Mouse (Mus musculus) A20 (cell line): ENCODE data around the gene Stk40.
A peak's percentile ranks its signal among the peaks of the same experiment; 100 is the strongest.

Experiments
- DNase-seq: peaks from one replicate; pipeline ENCODE4 v3.0.0-alpha.2; 2011; ENCODE audit warnings: low read depth, low spot score

Stk40 gene

DNA sequence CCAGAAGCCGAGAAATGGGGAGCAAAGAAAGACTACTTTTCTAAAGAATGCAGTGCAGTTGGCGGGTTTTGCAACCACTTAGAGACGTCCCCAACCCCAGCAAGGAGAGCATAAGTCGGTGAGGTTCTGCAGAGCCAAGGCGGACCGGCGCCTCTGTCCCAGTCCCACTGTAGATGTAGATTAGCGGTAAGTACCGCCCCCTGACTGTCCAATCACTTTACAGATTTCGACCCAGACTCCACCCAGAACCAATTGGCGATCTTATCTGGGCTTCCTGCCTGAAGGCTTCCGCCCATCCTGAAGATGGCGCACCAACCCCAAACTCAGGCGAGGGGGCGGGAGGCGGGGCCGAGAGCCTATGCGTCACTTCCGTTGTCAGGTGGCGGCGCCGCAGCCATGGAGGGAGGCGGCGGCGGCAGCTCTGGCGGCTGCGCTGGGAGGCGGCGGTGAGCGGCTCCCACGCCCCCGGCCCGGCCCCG lies at the start of gene Stk40:
TSS of gene Stk40 (plus strand) at position 368 of the 479 bp plus-strand sequence.
- peak; percentile 98 for DNase-seq

DNA sequence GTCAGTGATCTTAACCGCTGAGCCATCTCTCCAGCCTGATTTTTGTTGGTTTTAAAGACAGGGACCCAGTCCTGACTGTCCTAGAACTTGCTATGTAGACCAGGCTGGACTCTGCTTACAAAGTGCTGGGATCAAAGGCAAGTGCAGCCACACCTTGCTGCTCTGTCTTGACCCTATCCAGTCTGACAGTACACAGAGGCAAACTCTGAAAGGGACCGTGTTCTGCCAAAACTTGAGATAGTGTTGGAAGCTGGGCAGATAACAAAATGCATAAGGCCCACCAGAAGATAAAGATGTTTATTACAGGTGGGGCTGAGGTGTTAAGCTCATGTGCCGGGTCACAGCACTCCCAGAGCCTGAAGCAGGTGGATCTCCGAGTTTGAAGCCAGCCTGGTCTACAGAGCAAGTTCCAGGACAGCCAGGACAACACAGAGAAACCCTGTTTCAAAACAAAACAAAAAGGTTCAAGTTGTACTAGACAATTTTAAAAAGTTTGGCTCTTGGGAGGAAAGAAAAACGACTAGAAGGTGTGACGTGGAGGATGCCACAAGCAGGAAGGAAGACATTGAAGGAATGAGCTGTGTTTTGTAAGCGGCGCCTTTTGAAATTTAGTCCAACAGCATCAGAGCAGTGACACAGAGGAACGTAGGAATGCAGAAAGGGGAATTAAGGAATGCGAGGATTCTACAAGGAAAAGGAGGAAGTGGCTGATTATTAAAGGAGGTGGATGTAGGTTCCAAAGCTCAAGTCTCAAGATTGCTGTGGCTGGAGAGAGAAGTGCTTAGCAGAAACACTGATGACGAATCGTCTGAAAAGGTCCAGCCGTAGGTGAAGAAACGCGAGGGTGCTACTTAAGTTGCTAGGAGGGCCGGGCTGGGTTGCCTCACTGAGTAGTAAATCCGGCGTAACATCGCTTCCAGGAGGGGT lies 46.3 kb upstream of the Stk40 start:
- DNase-seq: peak; percentile 42

DNA sequence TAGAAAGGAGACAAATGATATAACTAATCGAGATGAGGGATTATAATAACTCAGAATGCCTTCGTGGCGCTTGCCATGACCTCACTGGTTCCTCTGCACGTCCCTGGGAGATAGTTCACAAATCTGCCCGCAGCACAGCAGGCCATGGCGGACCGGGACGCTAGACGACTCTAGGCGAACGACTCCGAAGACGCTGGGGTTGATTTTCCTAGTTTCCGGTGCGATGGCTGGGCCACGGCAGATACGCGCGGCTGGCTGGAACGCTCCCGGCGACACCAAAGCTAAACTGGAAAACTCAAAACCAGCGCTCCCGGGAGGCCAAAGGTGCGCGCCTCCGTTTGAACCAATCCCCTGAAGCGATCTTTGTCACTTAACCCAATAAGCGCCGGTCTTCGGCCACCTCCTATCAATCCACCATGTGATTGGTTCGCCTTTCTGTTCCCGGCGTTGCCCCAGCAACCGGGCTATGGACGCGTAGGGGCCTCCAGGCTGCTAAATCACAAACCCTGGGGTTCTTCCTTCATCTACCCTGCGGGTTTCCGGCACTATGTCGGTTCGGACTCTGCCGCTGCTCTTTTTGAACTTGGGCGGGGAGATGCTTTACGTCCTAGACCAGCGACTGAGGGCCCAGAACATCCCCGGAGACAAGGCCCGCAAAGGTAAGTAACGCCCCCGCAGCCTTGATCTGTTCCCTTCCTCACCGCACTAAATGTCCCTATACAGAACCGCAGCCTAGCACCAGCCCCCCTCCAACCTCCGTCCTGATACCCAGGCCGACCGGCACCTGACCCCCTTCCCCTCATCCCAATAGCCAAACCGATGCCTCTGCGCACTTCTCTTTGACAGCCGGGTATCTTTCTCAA lies 45.4 kb upstream of the Stk40 start, which contains the start of gene Oscp1:
TSS of gene Oscp1 (plus strand) at position 432 of the 863 bp plus-strand sequence.
- DNase-seq: peak; percentile 93

DNA sequence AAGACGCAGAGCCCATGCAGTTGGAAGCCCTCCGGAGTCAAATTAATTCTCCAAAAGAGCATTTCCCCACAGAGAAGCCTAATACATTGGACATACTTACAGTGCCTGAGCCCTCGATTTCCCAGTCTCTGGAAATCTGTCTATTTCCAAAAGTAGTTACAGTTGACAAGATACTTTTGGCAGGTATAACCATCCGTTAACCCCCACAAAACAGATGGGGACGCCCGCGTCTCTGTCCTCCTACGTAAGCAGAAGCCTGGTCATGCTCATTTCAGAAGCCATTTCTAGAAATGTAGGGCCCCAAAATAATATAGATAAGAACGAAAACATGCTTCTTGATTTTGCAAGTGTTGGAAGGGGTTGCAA lies 44.8 kb upstream of the Stk40 start:
- no peak for DNase-seq

DNA sequence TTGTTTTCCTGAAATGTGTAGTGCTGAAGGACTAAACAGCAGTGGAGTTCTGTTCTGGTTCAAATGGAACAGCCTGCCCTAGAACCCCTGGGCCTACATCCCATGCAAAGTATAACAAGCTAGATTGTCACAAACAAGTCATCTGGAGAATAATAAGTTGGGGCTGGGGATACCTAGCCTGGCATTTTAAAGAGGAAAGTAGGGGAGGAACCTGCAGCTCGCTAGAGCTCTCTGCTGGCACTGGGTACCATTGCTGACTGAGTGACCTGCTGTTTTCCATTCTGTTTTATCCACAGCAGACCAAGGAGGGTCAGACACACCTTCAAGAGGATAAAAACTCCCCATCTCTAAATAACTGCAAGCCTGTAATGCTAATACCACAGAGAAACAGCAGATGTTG lies 40.9 kb upstream of the Stk40 start:
- peak; percentile 59 for DNase-seq

DNA sequence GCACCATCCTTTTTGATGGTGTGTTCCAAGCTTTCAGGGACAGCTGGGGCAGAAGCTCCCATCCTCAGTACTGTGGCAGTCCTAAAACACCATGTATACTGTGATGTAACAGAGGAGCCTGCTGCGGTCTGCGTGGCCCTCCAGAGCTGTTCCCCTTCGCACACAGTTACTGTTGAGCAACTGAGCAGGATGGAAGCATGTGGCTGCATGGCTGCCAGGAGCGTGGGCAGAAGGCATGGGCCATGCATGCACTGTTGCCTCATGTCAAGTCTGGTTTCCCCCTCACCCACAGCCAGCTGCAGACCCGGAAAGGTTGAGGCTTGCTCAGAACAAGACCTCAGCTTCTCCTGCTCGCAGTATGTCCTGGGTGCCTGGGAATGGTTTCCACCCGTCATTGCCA lies 38.5 kb upstream of the Stk40 start:
- DNase-seq: no peak

DNA sequence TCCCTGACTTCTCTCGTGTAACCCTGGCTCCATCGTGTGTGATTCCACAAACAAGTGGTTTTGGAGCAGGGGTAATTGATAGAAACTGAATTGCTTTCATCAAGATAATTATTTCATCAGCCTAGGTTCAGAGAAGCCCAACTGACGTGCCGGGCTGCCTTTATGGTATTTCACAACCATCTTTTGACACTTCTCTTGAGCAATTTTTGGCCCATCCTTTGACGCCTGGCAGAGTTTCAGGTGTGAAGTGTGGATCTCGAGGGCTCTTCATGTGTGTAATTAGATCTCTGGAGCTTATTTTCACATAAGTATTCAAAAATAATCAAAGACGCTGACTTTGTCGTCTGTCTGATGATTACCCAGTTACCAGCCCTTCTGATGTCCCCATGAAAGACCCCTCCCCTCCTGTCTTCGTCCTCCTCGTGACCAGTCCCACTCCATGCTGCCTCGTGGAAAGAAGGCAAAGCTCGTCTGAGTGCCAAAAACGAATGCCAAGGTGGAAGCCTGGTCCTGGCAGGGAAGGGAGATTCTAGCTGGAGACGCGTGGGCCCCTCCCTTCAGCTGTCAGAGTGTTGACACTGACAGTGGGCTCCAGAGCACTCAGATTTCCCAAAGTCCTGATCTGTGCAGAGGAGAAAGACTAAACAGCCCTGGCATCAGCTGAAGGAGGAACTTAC lies 36.2 kb upstream of the Stk40 start:
- DNase-seq: no peak

DNA sequence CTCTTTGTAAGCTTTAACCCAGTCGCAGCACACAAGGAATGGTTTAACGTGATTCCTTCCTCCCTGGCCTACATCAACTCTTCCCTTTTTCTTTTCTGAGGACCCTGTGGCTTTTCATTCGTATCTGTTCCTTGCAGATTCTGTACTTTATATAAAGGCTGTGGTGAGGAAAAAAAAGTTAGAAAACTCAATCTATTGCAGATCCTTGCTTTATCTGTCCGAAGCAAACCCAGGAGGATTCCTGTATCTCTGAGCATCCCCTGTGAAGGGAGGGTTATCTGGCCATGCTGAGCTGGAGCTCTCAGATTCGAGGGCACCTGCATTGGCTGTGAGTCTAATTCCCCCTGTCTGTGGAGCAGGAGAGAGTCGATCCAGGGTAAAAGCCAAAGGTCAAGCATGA lies 34.9 kb upstream of the Stk40 start:
- DNase-seq: no peak

DNA sequence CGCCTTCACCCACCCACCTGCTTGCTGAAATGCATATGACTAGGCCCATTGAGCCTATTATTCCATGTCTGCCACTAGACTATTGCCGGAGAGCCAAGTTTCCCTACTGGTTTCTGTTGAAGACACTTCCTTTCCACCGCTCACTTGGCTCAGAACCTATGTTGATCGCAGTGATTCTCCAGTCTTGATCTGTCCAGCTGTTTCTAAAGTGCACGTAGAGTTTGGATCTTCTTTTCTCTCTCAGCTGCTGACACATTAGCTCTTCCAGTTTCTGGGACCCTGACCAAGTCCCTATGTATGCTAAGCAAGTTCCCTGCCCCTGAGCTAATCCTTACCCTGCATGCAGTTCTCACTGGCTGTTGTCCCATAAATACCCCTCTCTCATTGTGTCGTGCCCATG lies 25.9 kb upstream of the Stk40 start:
- no peak for DNase-seq

DNA sequence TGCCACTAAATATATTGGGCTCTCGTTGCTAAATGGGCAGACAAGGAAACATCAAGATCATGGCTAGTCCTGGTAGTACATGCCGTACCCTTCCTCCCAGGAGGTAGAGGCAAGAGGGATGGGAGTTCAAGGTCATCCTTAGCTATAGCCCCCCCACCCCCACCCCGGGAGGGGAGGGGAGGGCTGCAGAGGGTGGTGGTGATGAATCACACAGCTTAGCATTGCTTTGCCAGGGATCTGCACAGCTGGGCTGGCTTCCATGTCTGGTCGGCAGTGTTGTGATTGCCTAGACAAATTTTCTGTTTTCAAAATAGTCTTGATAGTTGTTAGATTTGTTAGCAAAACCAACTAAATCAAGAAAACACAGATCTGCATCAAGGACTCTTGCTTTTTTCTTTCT lies 24.5 kb upstream of the Stk40 start:
- no peak for DNase-seq

DNA sequence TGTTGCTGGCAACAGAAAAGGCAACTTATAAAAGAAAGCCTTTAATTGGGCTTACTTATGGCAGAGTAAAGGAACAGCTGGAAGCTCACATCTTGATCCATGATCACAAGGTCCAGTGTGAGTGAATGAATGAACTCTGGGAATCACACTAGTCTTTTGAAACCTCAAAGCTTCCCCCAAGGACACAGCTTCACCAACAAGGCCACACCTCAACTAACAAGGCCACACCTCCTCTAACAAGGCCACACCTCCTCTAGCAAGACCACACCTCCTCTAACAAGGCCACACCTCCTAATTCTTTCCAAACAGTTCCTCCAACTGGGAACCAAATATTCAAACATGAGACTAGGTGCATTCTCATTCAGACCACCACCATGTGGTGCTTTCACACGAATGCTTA lies 22.2 kb upstream of the Stk40 start:
- no peak for DNase-seq

DNA sequence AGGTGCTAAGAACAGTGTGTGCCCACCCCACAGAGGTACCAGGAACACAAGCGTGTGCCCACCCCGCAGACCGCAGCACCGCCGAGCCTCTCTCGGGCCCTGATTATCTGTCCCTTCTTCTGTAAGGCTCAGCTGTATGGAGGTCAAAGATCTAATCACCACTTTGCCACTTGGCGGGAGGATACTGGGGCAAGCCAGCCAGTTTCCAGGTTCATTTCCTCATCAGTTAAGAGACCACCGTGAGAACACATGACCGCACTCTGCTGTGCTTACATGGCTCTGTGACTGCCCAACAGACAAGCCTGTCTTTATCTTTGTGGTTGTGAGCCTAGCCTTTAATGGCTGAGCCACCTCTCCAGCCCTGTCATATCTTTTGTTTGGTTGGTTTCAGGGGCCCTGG lies 20.7 kb upstream of the Stk40 start:
- no peak for DNase-seq

DNA sequence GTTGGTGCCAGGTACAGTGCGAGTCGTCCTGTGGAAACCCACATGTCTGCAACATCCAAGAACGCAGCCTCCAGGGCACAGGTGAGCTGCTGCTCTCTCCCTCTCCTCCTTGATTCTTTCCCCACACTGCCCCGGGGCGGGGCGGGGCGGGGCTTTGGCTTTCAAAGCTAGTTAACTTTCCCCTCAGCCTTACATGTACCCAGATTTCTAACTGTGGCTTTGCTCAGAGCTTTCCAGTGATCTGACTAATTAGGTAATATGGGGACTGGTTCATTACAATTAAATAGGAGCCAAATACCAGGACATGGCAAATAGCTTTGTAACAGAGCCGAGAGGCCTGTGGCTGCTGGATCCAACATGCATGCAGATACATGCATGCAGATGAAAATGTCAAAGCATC lies 19.4 kb upstream of the Stk40 start:
- no peak for DNase-seq

DNA sequence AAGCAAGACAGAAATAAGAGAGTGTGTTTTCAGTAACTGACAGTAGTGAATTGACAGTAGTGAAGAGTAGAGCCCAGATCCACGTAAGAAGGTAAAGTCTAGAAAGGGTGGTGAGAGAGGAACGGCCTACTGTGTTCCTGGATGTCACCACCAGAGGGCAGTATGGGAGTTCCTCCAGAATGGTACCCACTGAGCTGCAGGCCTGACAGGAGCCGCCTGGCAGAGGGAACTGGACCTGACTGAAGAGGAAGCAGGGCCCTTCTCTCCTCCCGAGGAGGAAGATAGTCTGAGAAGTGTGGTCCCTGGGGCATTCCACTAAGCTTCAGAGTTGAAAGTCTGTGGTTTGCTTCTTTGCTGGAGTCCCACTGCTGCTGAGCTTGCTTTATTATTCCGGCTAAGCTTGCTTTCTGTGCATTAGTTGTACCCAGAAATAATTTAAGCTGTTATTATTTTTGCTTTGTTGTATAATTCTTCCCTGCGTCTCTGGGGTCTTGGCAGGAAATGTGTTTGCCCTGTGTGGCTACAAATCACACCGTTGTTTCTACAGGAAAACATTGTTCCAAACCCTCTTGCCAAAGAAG lies 17.7 kb upstream of the Stk40 start:
- DNase-seq: peak; percentile 90

DNA sequence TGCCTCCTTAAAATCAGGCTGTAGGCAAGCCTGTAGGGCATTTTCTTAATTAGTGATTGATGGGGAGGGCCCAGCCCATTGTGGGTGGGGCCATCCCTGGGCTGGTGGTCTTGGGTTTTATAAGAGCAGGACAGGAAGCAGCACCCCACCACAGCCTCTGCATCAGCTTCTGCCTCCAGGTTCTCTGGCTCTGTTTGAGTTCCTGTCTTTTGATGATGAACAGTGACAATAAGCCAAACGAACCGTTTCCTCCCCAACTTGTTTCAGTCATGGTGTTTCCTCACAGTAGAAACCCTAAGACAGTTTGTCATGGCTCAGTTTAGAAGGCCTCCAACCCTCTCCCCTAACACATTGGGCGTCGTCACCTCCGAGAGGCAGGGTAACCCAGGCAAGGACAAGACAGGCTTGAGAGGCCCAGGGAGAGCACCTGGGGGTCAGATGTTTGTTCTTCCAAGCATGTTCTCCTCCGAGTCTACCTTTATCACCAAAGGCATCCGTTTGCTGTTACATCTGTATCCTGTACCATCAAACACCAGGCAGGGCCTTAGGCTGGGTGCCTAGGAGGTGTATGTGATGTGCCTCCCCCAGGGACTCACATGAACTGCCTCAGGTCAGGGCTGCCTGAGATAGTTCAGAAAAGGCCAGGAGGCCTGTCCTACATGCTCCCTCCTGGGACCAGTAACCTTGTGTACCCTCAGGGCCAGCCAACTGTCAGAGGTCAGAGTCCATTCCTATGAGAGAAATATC lies 13.5 kb upstream of the Stk40 start:
- no peak for DNase-seq

DNA sequence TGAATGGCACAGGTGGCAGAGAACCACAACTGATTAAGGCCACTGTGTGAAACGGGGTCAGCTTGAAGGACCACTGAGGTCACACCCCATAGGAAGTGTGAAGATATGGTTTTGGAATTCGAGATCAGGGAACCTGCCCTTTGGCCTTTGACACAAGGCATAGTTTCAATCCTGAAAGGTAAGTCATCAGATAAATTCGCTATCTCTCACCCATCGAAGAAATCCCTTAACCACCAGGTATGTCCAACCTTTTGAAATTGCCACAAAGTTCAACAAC lies 13.0 kb upstream of the Stk40 start:
- no peak for DNase-seq

DNA sequence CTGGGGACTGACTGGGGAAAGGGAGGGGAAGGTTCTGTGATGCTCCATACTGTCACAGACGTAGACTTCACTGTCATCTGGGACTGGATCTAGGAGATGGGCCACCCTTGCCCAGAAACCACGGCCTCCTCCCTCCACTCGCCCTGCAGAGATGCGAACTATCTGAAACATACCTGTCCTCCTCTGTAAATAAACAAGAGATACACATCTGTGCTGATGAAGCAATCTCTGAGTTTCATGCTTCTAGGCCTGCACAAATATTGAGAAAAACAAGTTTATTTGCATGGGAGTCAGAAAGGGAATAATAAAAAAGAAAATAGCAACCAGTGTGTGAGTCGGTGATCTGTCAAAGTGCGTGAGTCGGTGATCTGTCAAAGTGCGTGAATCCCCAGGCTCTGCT lies 11.9 kb upstream of the Stk40 start:
- peak; percentile 62 for DNase-seq

DNA sequence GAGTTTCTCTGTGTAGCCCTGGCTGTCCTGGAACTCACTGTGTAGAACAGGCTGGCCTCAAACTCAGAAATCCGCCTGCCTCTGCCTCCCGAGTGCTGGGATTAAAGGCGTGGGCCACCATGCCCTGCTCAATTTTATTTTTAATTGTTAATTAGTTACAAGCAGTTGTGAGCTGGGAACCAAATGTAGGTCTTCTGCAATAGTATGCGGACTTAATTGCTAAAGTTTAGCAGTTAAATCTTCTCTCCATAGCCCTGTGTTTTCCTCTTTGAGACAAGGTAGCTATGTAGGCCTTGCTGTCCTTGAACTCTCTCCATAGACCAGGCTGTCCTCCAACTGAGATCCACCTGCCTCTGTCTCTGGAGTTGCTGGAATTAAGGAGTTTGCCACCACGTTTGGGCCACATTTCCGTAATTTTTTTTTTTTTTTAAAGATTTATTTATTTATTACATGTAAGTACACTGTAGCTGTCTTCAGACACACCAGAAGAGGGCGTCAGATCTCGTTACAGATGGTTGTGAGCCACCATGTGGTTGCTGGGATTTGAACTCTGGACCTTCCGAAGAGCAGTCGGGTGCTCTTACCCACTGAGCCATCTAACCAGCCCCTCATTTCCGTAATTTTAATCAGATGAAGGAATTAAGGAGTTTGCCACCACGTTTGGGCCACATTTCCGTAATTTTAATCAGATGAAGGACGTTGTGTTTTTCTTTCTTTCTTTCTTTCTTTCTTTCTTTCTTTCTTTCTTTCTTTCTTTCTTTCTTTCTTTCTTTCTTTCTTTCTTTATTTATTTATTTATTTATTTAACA lies 7.9 kb upstream of the Stk40 start:
- peak; percentile 39 for DNase-seq

DNA sequence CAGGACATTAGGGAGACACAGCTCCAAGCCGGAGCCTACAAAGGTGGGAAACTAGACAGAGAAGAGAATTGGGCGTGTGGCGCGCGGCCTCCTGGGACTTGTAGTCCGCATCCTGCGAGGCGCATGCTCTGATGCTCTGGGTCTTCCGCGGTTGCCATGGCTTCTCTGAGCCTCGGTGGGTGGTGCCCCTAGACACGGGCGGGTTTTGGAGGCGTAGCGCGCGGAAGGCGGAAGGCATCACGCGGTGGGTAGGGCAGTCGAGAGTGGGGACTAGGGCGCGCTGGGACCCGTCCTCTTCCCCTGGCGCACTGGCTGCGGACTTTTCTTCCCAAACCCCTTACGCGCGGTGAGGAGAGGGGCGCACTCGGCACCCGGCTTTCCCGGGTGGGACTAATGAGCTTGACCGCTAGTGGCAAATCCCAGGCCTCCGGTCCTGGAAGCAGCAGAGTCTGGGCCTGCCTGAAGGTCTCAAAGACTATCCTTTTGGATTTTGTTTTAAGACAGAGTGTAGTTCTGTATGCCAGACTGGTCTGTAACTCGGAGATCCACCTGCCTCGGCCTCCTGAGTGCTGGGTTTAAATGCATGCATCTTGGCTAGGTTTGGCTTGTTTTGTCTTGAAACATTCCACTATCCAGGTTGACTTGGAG lies 7.2 kb upstream of the Stk40 start, which contains the start of gene Lsm10:
TSS of gene Lsm10 (plus strand) at position 160 of the 648 bp plus-strand sequence.
- peak; percentile 96 for DNase-seq
